Mouse (Mus musculus): ENCODE results near the gene Med15. TPM values are rescaled to one million over a fixed set of nuclear protein-coding genes. Genes with fewer than 3 reads are reported as not detected.
A peak's percentile ranks its signal among the peaks of the same experiment; 100 is the strongest.
"Not testable (repeated sequence)": the region's sequence is repeated elsewhere in the genome, so short reads cannot be mapped to it uniquely, and the experiment has no call there.

Gene Med15
- total RNA-seq, 2 experiments from 2014 or later = 16.5 to 20.0 TPM

- not testable (repeated sequence) for DNase-seq
Observed at GRCm38 (mm10) chr16:17734872-17735271, 2.2 kb upstream of the Med15 start.

GRCm38 (mm10) chr16:17733646-17734045 lies 955 bp upstream of the Med15 start:
- no peak for DNase-seq
- intact Hi-C loops (cut with DNase I) = no loop called here

More at GRCm38 (mm10) chr16:17734872-17735271, 2.2 kb upstream of the Med15 start:
- intact Hi-C loops (cut with DNase I) = not testable (repeated sequence)

- no peak for DNase-seq
- intact Hi-C loops (cut with DNase I) = no loop called here
Observed at GRCm38 (mm10) chr16:17732431-17732830, 260 bp downstream of the Med15 start.

GRCm38 (mm10) chr16:17732021-17732420 lies 670 bp downstream of the Med15 start:
- intact Hi-C loops (cut with DNase I) = no loop called here
- DNase-seq = no peak

- intact Hi-C loops (cut with DNase I) = loop anchor here (5.0 kb wide), 1 partner anchor 83 kb away; the partner anchor contains the start of gene Ccdc74a
Observed at GRCm38 (mm10) chr16:17729974-17730373, 2.7 kb downstream of the Med15 start.

GRCm38 (mm10) chr16:17727179-17727861 lies 5.4 kb downstream of the Med15 start:
- intact Hi-C loops (cut with DNase I) = loop anchor here (5.0 kb wide), 1 partner anchor 80 kb away; the partner anchor contains the start of gene Ccdc74a

More at GRCm38 (mm10) chr16:17729974-17730373, 2.7 kb downstream of the Med15 start:
- DNase-seq = no peak

GRCm38 (mm10) chr16:17724448-17724847 lies 8.2 kb downstream of the Med15 start:
- intact Hi-C loops (cut with DNase I) = no loop called here
- no peak for DNase-seq

More at GRCm38 (mm10) chr16:17727179-17727861, 5.4 kb downstream of the Med15 start:
- no peak for DNase-seq

GRCm38 (mm10) chr16:17723325-17723626 lies 9.4 kb downstream of the Med15 start:
- no peak for DNase-seq
- intact Hi-C loops (cut with DNase I) = no loop called here

- intact Hi-C loops (cut with DNase I) = no loop called here
- peak; percentile 84 to 85 for DNase-seq
Observed at GRCm38 (mm10) chr16:17722461-17723324, 10.0 kb downstream of the Med15 start.

- intact Hi-C loops (cut with DNase I) = no loop called here
- DNase-seq = no peak
Observed at GRCm38 (mm10) chr16:17721822-17722460, 10.8 kb downstream of the Med15 start.

- intact Hi-C loops (cut with DNase I) = no loop called here
- no peak for DNase-seq
Observed at GRCm38 (mm10) chr16:17721114-17721808, 11.4 kb downstream of the Med15 start.

- no peak for DNase-seq
Observed at GRCm38 (mm10) chr16:17717791-17718190, 14.9 kb downstream of the Med15 start.

GRCm38 (mm10) chr16:17707541-17707940 lies 25.1 kb downstream of the Med15 start:
- intact Hi-C loops (cut with DNase I) = no loop called here
- no peak for DNase-seq

More at GRCm38 (mm10) chr16:17717791-17718190, 14.9 kb downstream of the Med15 start:
- intact Hi-C loops (cut with DNase I) = no loop called here

- intact Hi-C loops (cut with DNase I) = no loop called here
- DNase-seq = no peak
Observed at GRCm38 (mm10) chr16:17701043-17701405, 31.7 kb downstream of the Med15 start.

GRCm38 (mm10) chr16:17700386-17701042 lies 32.2 kb downstream of the Med15 start:
- intact Hi-C loops (cut with DNase I) = no loop called here
- no peak for DNase-seq

- no peak for DNase-seq
- intact Hi-C loops (cut with DNase I) = no loop called here
Observed at GRCm38 (mm10) chr16:17694860-17695259, 37.8 kb downstream of the Med15 start.

- intact Hi-C loops (cut with DNase I) = no loop called here
Observed at GRCm38 (mm10) chr16:17669886-17670285, 62.8 kb downstream of the Med15 start.

GRCm38 (mm10) chr16:17665568-17665967 lies 67.1 kb downstream of the Med15 start:
- DNase-seq = no peak
- intact Hi-C loops (cut with DNase I) = no loop called here

More at GRCm38 (mm10) chr16:17669886-17670285, 62.8 kb downstream of the Med15 start:
- no peak for DNase-seq

- intact Hi-C loops (cut with DNase I) = no loop called here
- no peak for DNase-seq
Observed at GRCm38 (mm10) chr16:17656212-17656871, 76.3 kb downstream of the Med15 start.

Data from gastrocnemius, postnatal 36 days (tissue).